Mouse (Mus musculus): Measurements from ENCODE around the gene Micall1.

The Micall1 gene

GRCm38 (mm10) chr15:79130782-79131181, 22.1 kb downstream of the Micall1 start:
- DNase-seq (ENCODE audit: low spot score in 2 of 2) = no peak

DNA sequence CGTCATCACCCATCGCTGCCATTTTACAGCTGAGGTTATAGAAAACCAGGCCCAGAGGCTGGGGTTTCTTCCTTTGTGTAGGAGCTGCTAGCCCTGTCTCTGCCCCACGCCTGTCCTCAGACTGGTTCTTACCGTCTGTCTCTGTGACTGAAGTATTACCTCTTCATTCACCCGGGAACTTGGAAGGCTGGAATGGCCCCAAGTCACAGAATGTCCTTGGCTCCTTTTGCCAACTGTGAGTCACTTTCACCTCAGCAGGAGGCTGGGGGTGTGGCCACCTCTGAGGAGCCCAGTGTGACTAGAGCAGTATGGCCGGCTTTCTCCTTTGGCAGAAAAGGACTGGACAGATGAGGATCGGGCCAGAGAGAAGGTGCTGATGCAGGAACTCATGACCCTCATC, 22.7 kb downstream of the Micall1 start:
- no peak for DNase-seq (ENCODE audit: low spot score in 2 of 2)

DNA sequence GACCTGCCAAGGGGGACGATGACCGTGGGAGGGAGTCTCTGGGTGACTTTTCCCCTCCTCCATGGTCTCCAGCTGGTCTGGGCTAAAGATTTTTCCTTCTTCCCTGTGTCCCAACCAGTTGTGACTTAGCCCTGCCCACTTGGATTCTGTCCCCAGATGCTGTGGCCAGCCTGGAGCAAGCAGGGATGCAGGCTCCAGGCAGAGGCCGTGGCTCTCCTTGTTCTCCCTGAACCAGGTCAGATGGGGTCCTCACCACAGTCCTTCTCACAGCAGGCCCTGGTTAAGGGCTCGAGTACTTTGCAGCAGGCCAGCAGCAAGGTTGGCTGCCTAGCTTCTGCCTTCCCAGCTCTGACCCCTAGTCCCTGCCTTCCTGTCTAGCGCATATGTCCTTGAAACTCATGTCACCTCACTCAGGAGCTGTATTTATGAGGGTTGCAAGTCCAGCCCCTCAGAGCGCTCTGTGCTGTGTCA, 24.5 kb downstream of the Micall1 start:
- no peak for DNase-seq (ENCODE audit: low spot score in 2 of 2)

- DNase-seq (ENCODE audit: low spot score in 2 of 2) = no peak
Measured at GRCm38 (mm10) chr15:79134496-79135270, 26.0 kb downstream of the Micall1 start.

DNA sequence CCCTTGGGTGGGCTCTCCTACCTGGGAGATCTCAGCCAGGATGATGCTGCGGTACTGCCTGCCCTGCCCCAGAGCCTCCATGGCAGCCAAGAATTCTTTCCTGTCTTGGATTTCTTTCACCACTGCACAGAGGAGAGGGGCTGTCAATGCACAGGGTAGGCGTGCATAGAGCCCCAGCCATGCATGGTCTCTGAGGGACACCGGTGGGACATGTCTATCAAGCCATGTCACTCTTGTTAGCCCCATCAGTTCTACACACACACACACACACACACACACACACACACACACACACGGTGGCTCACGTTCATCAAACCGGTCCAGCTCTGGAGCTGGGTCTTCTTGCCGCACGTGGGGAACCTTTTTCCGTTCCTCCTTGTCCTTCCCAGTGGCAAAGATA, 26.6 kb downstream of the Micall1 start:
- DNase-seq (ENCODE audit: low spot score in 2 of 2) = no peak

DNA sequence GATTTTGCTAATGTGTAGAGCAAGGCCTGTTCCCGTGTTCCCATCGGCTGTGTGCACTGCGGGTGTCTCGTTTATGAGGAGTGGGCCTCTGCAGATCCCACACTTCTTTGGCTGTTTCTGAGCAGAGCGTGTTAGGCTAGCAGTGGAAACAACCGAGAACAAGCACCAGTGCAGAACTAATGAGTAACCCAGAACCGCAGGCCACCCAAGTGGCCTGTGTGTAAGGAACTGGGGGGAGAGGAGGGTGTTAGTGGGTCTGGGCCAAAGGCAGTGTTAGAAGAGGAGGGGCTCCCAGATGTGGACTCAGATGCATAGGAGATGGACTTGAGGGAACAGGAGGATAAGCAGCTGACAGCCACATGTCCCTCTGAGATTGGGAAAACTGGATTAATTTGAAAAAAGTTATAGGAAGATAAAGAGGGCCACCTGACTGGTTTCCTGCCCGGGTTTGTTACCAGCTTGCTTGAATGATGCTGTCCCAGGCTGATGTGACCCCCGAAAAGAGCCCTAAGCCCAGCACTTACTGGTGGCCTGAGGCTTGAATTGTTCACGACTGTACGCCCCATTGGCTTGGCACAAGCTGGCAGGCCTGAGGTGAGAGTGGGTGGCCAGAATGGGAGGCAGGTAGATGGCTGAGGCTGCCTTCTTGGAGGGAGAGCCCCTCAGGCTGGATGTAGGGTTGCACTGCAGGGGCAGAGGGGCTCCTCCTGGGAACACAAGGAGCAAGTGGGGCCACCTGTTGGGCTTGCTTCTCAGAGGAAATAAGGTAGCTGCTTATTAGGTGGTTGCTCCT, 27.3 kb downstream of the Micall1 start:
- no peak for DNase-seq (ENCODE audit: low spot score in 2 of 2)

GRCm38 (mm10) chr15:79139640-79140039, 30.9 kb downstream of the Micall1 start:
- no peak for DNase-seq (ENCODE audit: low spot score in 2 of 2)

DNA sequence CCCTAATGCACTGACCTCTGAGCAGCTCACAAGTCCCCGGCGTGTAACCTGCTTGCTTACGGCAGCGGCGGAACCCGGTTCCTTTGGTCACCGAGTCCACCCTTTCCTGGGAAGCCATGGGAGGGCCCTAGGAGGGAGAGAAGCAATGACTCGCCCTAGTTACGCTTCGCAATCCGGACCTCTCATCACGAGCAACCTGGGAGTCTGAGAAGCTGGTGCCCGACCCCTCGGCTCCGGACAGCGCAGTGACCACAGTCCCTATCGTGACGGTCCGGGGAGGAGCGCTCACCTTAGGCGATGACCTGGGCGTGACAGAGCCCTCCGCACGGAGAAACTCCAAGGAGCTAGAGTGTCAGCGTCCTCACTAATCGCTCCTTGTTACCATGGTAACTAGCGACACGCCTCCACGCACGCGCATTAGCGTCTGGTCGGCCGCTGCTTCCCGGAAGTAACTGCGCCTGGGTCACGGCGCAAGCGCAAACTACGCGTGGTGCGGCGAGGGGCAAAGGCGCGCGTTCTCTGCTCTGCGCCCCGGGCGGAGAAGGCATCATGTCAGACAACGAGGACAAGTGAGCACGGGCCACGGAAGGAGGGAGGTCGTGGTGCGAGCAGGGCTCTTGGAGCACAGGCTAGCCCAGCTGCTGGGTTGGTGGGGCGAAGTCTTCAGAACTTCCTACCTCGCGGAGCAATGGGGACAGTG, 32.3 kb downstream of the Micall1 start, which contains the start of the genes Polr2f and 1700088E04Rik:
Gene Polr2f (plus strand): TSS at position 144 of the 700 bp plus-strand sequence.
Gene 1700088E04Rik (minus strand): TSS at position 388 of the 700 bp plus-strand sequence.
- peak; percentile 83 to 94 for DNase-seq (ENCODE audit: low spot score in 2 of 2)

DNA sequence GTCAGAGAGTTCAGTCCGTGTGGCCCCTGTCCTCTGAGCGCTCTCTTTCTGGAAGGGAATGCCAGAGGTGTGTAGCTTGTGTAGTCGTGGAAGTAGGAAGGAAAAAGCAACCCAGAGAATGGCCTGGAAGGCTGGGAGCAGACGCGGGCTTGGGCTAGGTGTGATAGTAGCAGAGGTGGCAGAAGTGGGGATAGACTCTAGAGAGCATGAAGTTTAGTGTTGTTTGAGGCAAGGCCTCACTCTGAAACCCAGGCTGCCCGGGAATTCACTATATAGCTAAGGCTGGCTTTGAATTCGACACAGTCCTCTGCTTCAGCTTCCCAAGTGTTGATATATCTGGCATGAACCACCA, 32.8 kb downstream of the Micall1 start:
- no peak for DNase-seq (ENCODE audit: low spot score in 2 of 2)

- no peak for DNase-seq (ENCODE audit: low spot score in 2 of 2)
Measured at GRCm38 (mm10) chr15:79143316-79143715, 34.6 kb downstream of the Micall1 start.

DNA sequence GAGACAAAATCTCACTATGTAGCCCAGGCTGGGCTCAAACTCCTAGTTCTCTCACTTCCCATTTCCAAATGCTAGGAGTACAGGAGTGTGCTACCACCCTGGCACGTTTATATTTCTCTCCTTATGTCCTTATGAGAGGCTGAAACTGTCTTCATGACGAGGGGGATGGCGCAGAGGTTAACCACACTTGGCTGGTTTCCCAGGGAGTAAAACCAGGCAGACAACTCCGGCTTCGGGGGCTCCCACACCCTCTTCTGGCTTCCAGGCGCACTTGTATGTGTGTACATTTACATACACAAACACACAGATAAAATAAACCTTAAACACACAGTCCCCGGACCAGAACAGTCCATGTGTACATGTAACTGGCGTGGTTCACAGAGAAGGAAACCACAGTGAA, 35.3 kb downstream of the Micall1 start:
- DNase-seq (ENCODE audit: low spot score in 2 of 2) = no peak

DNA sequence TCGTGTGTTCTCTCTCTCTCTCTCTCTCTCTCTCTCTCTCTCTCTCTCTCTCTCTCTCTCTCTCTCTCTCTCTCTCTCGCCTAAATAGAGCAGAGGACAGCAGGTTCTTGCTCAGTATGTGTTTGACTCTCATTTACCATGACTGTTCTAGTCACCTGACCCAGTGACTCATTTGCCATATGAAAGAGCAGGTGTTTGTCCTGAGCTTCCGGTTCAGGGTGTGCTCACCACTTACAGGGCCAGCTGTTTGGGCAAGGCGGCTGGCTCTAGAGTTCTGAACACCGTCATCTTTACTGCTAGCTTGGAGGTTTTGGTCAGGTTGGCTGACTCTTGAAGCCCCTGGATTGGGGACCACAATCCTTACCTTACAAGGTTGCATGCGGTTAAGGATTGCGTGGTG, 36.8 kb downstream of the Micall1 start:
- no peak for DNase-seq (ENCODE audit: low spot score in 2 of 2)

- DNase-seq (ENCODE audit: low spot score in 2 of 2) = peak; percentile 76 to 86
Measured at GRCm38 (mm10) chr15:79148533-79148932, 39.8 kb downstream of the Micall1 start.

DNA sequence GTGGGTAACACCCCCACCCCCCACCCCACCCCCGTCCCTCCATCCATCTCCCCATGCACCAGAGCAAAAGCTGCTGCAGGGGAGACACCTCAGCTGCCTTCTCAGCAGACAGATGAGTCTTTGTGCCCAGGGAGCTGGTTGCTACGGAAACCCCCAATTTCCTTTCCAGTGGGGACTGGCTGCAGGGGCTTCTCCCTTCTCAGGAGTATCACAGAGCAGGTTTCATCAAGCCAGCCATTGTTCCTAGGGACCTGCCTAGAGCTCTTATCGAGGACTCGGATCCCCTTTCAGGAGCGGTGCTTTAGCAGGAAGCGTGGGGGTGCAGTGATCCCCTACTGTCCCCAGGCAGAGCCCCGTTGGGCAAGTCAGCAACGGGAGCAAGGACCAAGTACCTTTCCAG, 43.2 kb downstream of the Micall1 start:
- DNase-seq (ENCODE audit: low spot score in 2 of 2) = no peak

DNA sequence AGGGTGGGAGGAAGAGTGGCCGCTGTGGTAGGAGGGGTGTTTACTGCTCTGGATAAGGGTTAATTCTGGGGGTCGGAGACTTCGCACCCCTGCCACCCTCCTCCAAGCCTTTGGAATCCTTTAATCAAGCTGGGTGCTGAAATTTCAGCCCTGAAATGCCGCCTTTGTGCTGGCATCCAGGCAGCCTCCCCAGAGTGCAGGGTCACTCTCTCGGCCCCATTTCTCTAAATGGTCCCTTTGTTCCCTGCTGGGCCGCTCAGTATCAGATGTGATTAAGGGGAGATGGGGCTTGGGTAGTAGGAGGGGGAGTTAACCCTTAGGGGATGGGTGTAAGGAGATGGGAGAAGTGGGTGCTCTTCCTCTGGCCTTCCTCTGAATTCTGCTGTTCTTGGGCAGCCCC, 44.0 kb downstream of the Micall1 start:
- no peak for DNase-seq (ENCODE audit: low spot score in 2 of 2)

DNA sequence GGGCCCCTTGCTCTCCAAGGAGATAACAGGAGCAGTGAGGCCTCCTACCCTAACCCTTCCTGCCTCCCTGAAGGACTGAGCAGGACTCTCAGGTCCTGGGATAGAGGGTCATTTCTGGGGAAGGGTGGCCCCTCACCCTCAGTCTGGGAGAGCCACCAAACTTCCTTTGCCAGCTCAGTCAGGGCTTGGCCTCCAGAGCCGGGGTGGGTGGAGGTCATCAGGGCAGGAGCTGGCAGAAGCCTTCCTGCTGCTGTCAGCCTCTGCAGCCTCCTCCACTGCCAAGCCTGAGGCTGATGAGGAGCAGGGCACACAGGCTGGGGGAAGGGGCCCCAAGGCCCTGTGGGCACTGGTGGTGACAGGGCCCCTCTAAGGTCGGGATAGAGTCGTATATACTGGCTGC, 46.9 kb downstream of the Micall1 start:
- no peak for DNase-seq (ENCODE audit: low spot score in 2 of 2)

- no peak for DNase-seq (ENCODE audit: low spot score in 2 of 2)
Measured at GRCm38 (mm10) chr15:79162301-79162700, 53.6 kb downstream of the Micall1 start.

- no peak for DNase-seq (ENCODE audit: low spot score in 2 of 2)
Measured at GRCm38 (mm10) chr15:79162822-79163221, 54.1 kb downstream of the Micall1 start.

DNA sequence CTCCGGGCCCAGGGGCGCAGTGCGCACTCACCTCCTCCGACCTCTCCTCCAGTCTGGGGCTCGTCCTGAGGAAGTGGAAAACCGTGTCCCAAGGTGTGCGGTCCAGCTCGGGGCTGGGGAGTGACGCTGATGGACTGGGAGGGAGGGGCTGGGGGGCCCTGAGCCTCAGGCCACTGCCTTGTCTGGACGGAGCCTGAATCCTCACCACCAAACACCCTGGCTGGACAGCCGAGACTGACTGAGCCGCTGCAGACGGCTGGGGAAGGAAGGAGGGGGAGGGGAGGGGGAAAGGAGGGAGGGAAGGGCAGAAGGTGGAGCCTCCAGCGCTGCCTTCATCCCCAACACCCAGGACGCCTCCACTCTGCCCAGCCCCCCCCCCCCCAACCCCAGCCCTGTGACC, 55.6 kb downstream of the Micall1 start:
- no peak for DNase-seq (ENCODE audit: low spot score in 2 of 2)

- no peak for DNase-seq (ENCODE audit: low spot score in 2 of 2)
Measured at GRCm38 (mm10) chr15:79165140-79165539, 56.4 kb downstream of the Micall1 start, which contains the start of gene Sox10. Gene Sox10, minus strand, starts transcription at chr15:79165240.

GRCm38 (mm10) chr15:79166712-79167111, 58.0 kb downstream of the Micall1 start:
- no peak for DNase-seq (ENCODE audit: low spot score in 2 of 2)

DNA sequence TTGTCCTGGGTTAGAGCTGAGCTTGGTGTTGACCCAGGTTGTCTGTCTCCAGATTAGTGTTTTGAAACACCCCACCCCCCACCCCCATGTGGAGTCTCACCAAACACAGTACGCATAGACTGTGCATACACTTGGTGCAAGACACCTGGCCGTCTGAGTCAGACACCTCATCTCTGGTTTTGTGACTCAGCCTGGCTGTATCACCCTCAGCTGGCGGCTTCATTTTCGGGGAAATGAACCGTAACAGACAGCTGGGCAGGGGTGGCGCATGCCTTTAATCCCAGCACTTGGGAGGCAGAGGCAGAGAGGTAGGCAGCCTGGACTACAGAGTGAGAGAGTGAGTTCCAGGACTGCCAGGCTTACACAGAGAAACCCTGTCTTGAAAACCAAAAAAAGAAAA, 68.2 kb downstream of the Micall1 start:
- no peak for DNase-seq (ENCODE audit: low spot score in 2 of 2)

All from cerebellum, postnatal 4 days (tissue).